Comparison of ENCODE assay signal across 8 mouse cellular contexts in genomic region chr6:145747671-145748640, GRCm38 (mm10). TPM values are rescaled to one million over a fixed set of nuclear protein-coding genes. Genes with fewer than 3 reads are reported as not detected.
DNase-seq lines count a peak whose midpoint lies in the region; ATAC-seq and TF ChIP-seq lines count a peak whose summit lies in the region.

No protein-coding gene starts in this region.

- no peak for DNase-seq in lung, adult 2 months
- DNase-seq in lung, postnatal 14 days = no peak
- peak; percentile 49 for DNase-seq in hindbrain, postnatal 0 days (ENCODE audit: low spot score)
- no peak for DNase-seq in frontal cortex, postnatal 14 days (ENCODE audit: low spot score in 2 of 2)
- no peak for DNase-seq in thymus, postnatal 4 days

- H3K27me3 ChIP-seq in embryonic facial prominence, embryonic 12.5 days = no peaks in the 10 kb centered on the region
- H3K27me3 ChIP-seq in hindbrain, postnatal 0 days (ENCODE audit: insufficient read depth, low read length) = no peaks in the 10 kb centered on the region

- peaks cover 4% of the 10 kb centered on the region; the same call in 1 of the 2 replicates for H3K36me3 ChIP-seq in embryonic facial prominence, embryonic 12.5 days
- no peaks in the 10 kb centered on the region for H3K36me3 ChIP-seq in hindbrain, postnatal 0 days (ENCODE audit: insufficient read depth, low read length)
- no peaks in the 10 kb centered on the region for H3K36me3 ChIP-seq in macrophage (ENCODE audit: inconsistent target)

- WGBS in lung, adult 2 months = 8% methylated on average over 16 of the region's 16 CpGs
- 11% methylated on average over 16 of the region's 16 CpGs for WGBS in embryonic facial prominence, embryonic 12.5 days
- 13% methylated on average over 16 of the region's 16 CpGs for WGBS in hindbrain, postnatal 0 days
- 26% methylated on average over 13 of the region's 16 CpGs for WGBS in macrophage (ENCODE audit: missing documents)

- H3K79me2 ChIP-seq in macrophage (ENCODE audit: inconsistent target) = peaks cover 31% of the 10 kb centered on the region

- peak; percentile 33 for TF ChIP-seq CTCF in lung, adult 2 months (IDR thresholded peaks at IDR 0.05; ENCODE audit: insufficient read depth, low read length)
- TF ChIP-seq CTCF in hindbrain, postnatal 0 days (IDR thresholded peaks at IDR 0.05; ENCODE audit: low read depth) = peak; percentile 36

- no peak for TF ChIP-seq POLR2A in lung, adult 2 months (IDR thresholded peaks at IDR 0.05; ENCODE audit: borderline replicate concordance, extremely low read depth, low read depth, low read length)

- H3K9me3 ChIP-seq in embryonic facial prominence, embryonic 12.5 days = no peaks in the 10 kb centered on the region
- no peaks in the 10 kb centered on the region for H3K9me3 ChIP-seq in hindbrain, postnatal 0 days (ENCODE audit: low read length)

- peak overlapping the region; percentile 84 for H3K4me3 ChIP-seq in lung, adult 2 months (replicated peaks; ENCODE audit: extremely low read depth, low read depth, low read length)
- H3K4me3 ChIP-seq in embryonic facial prominence, embryonic 12.5 days = peak overlapping the region; percentile 78
- peak overlapping the region; percentile 58 for H3K4me3 ChIP-seq in hindbrain, postnatal 0 days (ENCODE audit: low read length)
- peak overlapping the region; percentile 58 for H3K4me3 ChIP-seq in macrophage (ENCODE audit: inconsistent target)

- H3K4me2 ChIP-seq in embryonic facial prominence, embryonic 12.5 days (replicated peaks) = peak overlapping the region; percentile 70
- H3K4me2 ChIP-seq in hindbrain, postnatal 0 days (ENCODE audit: low read depth, low read length) = peak overlapping the region; percentile 66

- ATAC-seq in embryonic facial prominence, embryonic 12.5 days (ENCODE audit: insufficient number of reproducible peaks, insufficient read depth, low FRiP score, low TSS enrichment) = no peak
- ATAC-seq in hindbrain, postnatal 0 days = no peak
- ATAC-seq in megakaryocyte progenitor cell, adult 5-6 weeks (replicated peaks; ENCODE audit: poor library complexity) = no peak

- peaks cover 5% of the 10 kb centered on the region for H3K4me1 ChIP-seq in lung, adult 2 months (ENCODE audit: control insufficient read depth, insufficient read depth, low read length)
- H3K4me1 ChIP-seq in embryonic facial prominence, embryonic 12.5 days = no peaks in the 10 kb centered on the region; the same call in none of the 2 replicates
- H3K4me1 ChIP-seq in hindbrain, postnatal 0 days (ENCODE audit: insufficient read depth, low read length) = no peaks in the 10 kb centered on the region

- peak overlapping the region; percentile 96; the same call in 1 of the 2 replicates for H3K27ac ChIP-seq in embryonic facial prominence, embryonic 12.5 days
- H3K27ac ChIP-seq in hindbrain, postnatal 0 days = peak overlapping the region; percentile 83
- H3K27ac ChIP-seq in macrophage = no peak overlapping the region

- peak overlapping the region; percentile 89 for H3K9ac ChIP-seq in embryonic facial prominence, embryonic 12.5 days
- H3K9ac ChIP-seq in hindbrain, postnatal 0 days (replicated peaks; ENCODE audit: low read length) = peak overlapping the region; percentile 72; the same call in 1 of the 2 replicates

RNA-seq across cellular contexts. Expression of gene Rassf8, which starts 1.4 kb away (rescaled TPM):
- 23.0 and 34.2 TPM in 2 replicates for polyA plus RNA-seq in lung, adult 2 months (2012; rRNA removed)
- polyA plus RNA-seq in embryonic facial prominence, embryonic 12.5 days (2016; fragmentation: Nextera tagmentation; extraction: Ambion mirVana) = 8.2 and 9.1 TPM in 2 replicates
- total RNA-seq in hindbrain, postnatal 0 days (2014; rRNA removed) = 15.0 and 18.6 TPM in 2 replicates
- 5.5 and 6.5 TPM in 2 replicates for polyA plus RNA-seq in hindbrain, postnatal 0 days (2015; fragmentation: Nextera tagmentation; extraction: Ambion mirVana)
- 10 to 100 TPM in 15 of 26 experiments, 1 to 10 TPM in 11; 2.4 to 34.1 (median 12.6) TPM for total RNA-seq in macrophage (2018; cell fraction: chromatin; rRNA removed)
- 10 to 100 TPM; 13.0 to 42.3 (median 21.1) TPM for total RNA-seq in macrophage (2018; cell fraction: cytosol; rRNA removed)
- 10 to 100 TPM in 22 of 26 experiments, 1 to 10 TPM in 4; 8.0 to 30.3 (median 16.6) TPM for total RNA-seq in macrophage (2018; cell fraction: nucleus; rRNA removed)
- 12.6 to 27.6 TPM (median 17.7 TPM) in 3 replicates for polyA plus RNA-seq in macrophage (2018)
- total RNA-seq in megakaryocyte progenitor cell, adult 5-6 weeks (2015) = 8.3 and 11.5 TPM in 2 replicates
- total RNA-seq in megakaryocyte progenitor cell, adult 5-6 weeks (2017) = 11.9 and 14.8 TPM in 2 replicates
